Mouse (Mus musculus) heart, postnatal 0 days (tissue): Measurements from ENCODE around the gene Zfhx3. TPM values are rescaled to one million over a fixed set of nuclear protein-coding genes. Genes with fewer than 3 reads are reported as not detected.

ENCODE experiments used
- ATAC-seq: fragments of 200-750 bp; cut with Nextera tagmentation; 2 replicates; pipeline ENCODE4 v1.8.0; 2017; ENCODE audit warnings: low read depth, moderate number of reproducible peaks, moderate library complexity; ENCODE audit not compliant: insufficient read depth
- DNase-seq: peaks from one replicate; pipeline ENCODE4 v3.0.0-alpha.2; 2016; ENCODE audit warnings: low spot score
- H3K27ac ChIP-seq: fragments of 300-500 bp; sonication (generic); 2 replicates; pipeline ENCODE4 v1.5.1; 2014; ENCODE audit warnings: low read depth, mild to moderate bottlenecking
- H3K27me3 ChIP-seq: fragments of 300-500 bp; sonication (generic); 2 replicates; pipeline ENCODE4 v1.6.1; 2014; ENCODE audit warnings: low read length, mixed read lengths; ENCODE audit not compliant: control insufficient read depth, insufficient read depth
- H3K36me3 ChIP-seq: fragments of 300-500 bp; sonication (generic); replicated peaks from 2 replicates; pipeline ENCODE4 v1.6.1; 2014; ENCODE audit warnings: low read length, mixed read lengths; ENCODE audit not compliant: control insufficient read depth, insufficient read depth
- H3K4me1 ChIP-seq: fragments of 300-500 bp; sonication (generic); 2 replicates; pipeline ENCODE4 v1.6.1; 2014; ENCODE audit warnings: antibody characterized with exemption; ENCODE audit not compliant: control insufficient read depth, insufficient read depth
- H3K4me2 ChIP-seq: fragments of 300-500 bp; sonication (generic); 2 replicates; pipeline ENCODE4 v1.6.1; 2014; ENCODE audit warnings: low read depth, mild to moderate bottlenecking, low read length, moderate library complexity
- H3K4me3 ChIP-seq: fragments of 300-500 bp; sonication (generic); 2 replicates; pipeline ENCODE4 v1.5.1; 2014; ENCODE audit warnings: low read depth, low read length
- H3K9ac ChIP-seq: fragments of 300-500 bp; sonication (generic); replicated peaks from 2 replicates; pipeline ENCODE4 v1.6.1; 2014; ENCODE audit warnings: low read depth, low read length, mixed read lengths
- H3K9me3 ChIP-seq: fragments of 300-500 bp; sonication (generic); replicated peaks from 2 replicates; pipeline ENCODE4 v1.6.1; 2016; ENCODE audit warnings: low read length; ENCODE audit not compliant: control insufficient read depth
- CTCF ChIP-seq: IDR thresholded peaks from 2 replicates; pipeline ENCODE4 v1.5.1; 2016; ENCODE audit warnings: antibody characterized with exemption, control low read depth, low read depth
- EP300 ChIP-seq: IDR thresholded peaks from 2 replicates; pipeline ENCODE4 v1.6.1; 2016; ENCODE audit warnings: antibody characterized with exemption, low read depth
- WGBS: fragments of 180-500 bp; shearing (Covaris S2); extraction: QIAGEN DNeasy Blood & Tissue Kit; methylation state at CpG from one replicate; pipeline ENCODE4 v1.1.7; 2014; 5-methylcytosine and 5-hydroxymethylcytosine counted together
- polyA plus RNA-seq: library from polyadenylated mRNA; unstranded; fragments of >200 nt; fragmentation: Nextera tagmentation; extraction: Ambion mirVana; gene quantifications from 2 replicates; pipeline ENCODE4 v1.2.1, GENCODE M21; 2015
- total RNA-seq: library from RNA; depleted of rRNA; stranded (reverse); fragments of >200 nt; gene quantifications from 2 replicates; pipeline ENCODE4 v1.2.3, GENCODE M21; 2014; ENCODE audit warnings: low replicate concordance

Gene Zfhx3
- total and polyA plus RNA-seq, 2 experiments from 2014 or later, result 2.0 to 2.5 TPM

- no peak overlapping the region for H3K4me3 ChIP-seq
- H3K4me2 ChIP-seq, result no peak overlapping the region
- H3K36me3 ChIP-seq, result no peaks in the 10 kb centered on the region
- no peak for DNase-seq
- no peak for ATAC-seq
- H3K27me3 ChIP-seq, result no peaks in the 10 kb centered on the region
- no peaks in the 10 kb centered on the region for H3K9me3 ChIP-seq
- TF ChIP-seq EP300 (no peak), CTCF (no peak)
- H3K27ac ChIP-seq, result no peak overlapping the region
- WGBS, result 68% methylated on average over 15 of the region's 15 CpGs
- no peak overlapping the region for H3K9ac ChIP-seq
- H3K4me1 ChIP-seq, result no peaks in the 10 kb centered on the region
Measured at GRCm38 (mm10) chr8:108148599-108149249, 206.3 kb downstream of the Zfhx3 start.

GRCm38 (mm10) chr8:108170804-108171203, 228.4 kb downstream of the Zfhx3 start:
- no peaks in the 10 kb centered on the region for H3K9me3 ChIP-seq
- H3K36me3 ChIP-seq, result no peaks in the 10 kb centered on the region
- no peak overlapping the region for H3K4me2 ChIP-seq
- no peaks in the 10 kb centered on the region for H3K4me1 ChIP-seq
- TF ChIP-seq CTCF, result no peak
- no peak for TF ChIP-seq EP300
- no peak overlapping the region for H3K4me3 ChIP-seq
- ATAC-seq (no peak), DNase-seq (no peak)
- H3K9ac ChIP-seq, result no peak overlapping the region
- H3K27me3 ChIP-seq, result no peaks in the 10 kb centered on the region
- 92% methylated on average over 14 of the region's 14 CpGs for WGBS
- no peak overlapping the region for H3K27ac ChIP-seq

GRCm38 (mm10) chr8:108183296-108183695, 240.9 kb downstream of the Zfhx3 start:
- Histone ChIP-seq H3K27me3 (no peaks in the 10 kb centered on the region), H3K36me3 (no peaks in the 10 kb centered on the region), H3K9ac (no peak overlapping the region), H3K4me2 (no peak overlapping the region), H3K27ac (no peak overlapping the region), H3K4me1 (no peaks in the 10 kb centered on the region), H3K4me3 (no peak overlapping the region), H3K9me3 (no peaks in the 10 kb centered on the region)
- ATAC-seq, result no peak
- WGBS, result 79% methylated on average over 4 of the region's 4 CpGs
- no peak for DNase-seq
- TF ChIP-seq CTCF, result no peak

- TF ChIP-seq CTCF, result no peak
- TF ChIP-seq EP300, result no peak
- Histone ChIP-seq H3K9ac (no peak overlapping the region), H3K36me3 (no peaks in the 10 kb centered on the region), H3K4me1 (no peaks in the 10 kb centered on the region), H3K4me2 (no peak overlapping the region), H3K9me3 (no peaks in the 10 kb centered on the region), H3K27ac (no peak overlapping the region), H3K27me3 (no peaks in the 10 kb centered on the region), H3K4me3 (no peak overlapping the region)
- ATAC-seq (no peak), DNase-seq (no peak)
- 72% methylated on average over 8 of the region's 8 CpGs for WGBS
Measured at GRCm38 (mm10) chr8:108183948-108184347, 241.5 kb downstream of the Zfhx3 start.

- WGBS, result 73% methylated on average over 3 of the region's 3 CpGs
- ATAC-seq, result no peak
- no peak for TF ChIP-seq EP300
- TF ChIP-seq CTCF, result no peak
Measured at GRCm38 (mm10) chr8:108186289-108186688, 243.8 kb downstream of the Zfhx3 start.

GRCm38 (mm10) chr8:108188044-108188443, 245.6 kb downstream of the Zfhx3 start:
- Histone ChIP-seq H3K36me3 (no peaks in the 10 kb centered on the region), H3K4me3 (no peak overlapping the region), H3K27ac (no peak overlapping the region), H3K27me3 (no peaks in the 10 kb centered on the region), H3K4me1 (no peaks in the 10 kb centered on the region), H3K9ac (no peak overlapping the region), H3K4me2 (no peak overlapping the region), H3K9me3 (no peaks in the 10 kb centered on the region)
- WGBS, result 61% methylated on average over 4 of the region's 4 CpGs
- DNase-seq, result no peak
- TF ChIP-seq CTCF (no peak), EP300 (no peak)
- ATAC-seq, result no peak

More at GRCm38 (mm10) chr8:108186289-108186688, 243.8 kb downstream of the Zfhx3 start:
- H3K4me2 ChIP-seq, result no peak overlapping the region
- H3K9ac ChIP-seq, result no peak overlapping the region
- H3K9me3 ChIP-seq, result no peaks in the 10 kb centered on the region
- no peaks in the 10 kb centered on the region for H3K27me3 ChIP-seq
- no peak for DNase-seq
- H3K4me3 ChIP-seq, result no peak overlapping the region
- H3K36me3 ChIP-seq, result no peaks in the 10 kb centered on the region
- H3K4me1 ChIP-seq, result no peaks in the 10 kb centered on the region
- no peak overlapping the region for H3K27ac ChIP-seq
